Mouse (Mus musculus) thymus, postnatal 14 days (tissue): ENCODE measurements around the gene Gm5565.
"Not testable (repeated sequence)": the region's sequence is repeated elsewhere in the genome, so short reads cannot be mapped to it uniquely, and the experiment has no call there.

Source experiments
- DNase-seq: peaks from one replicate; pipeline ENCODE4 v3.0.0; 2021

Gene Gm5565

GRCm38 (mm10) chr5:146160439-146160838, at the start of gene Gm5565:
Gm5565 (minus strand) TSS chr5:146160539.
- not testable (repeated sequence) for DNase-seq

GRCm38 (mm10) chr5:146205537-146205936, 45.2 kb upstream of the Gm5565 start:
- DNase-seq: no peak

- DNase-seq: no peak
Observed at GRCm38 (mm10) chr5:146203921-146204320, 43.6 kb upstream of the Gm5565 start.

- no peak for DNase-seq
Observed at GRCm38 (mm10) chr5:146200580-146200979, 40.2 kb upstream of the Gm5565 start.

- no peak for DNase-seq
Observed at GRCm38 (mm10) chr5:146199540-146199939, 39.2 kb upstream of the Gm5565 start.

- DNase-seq: no peak
Observed at GRCm38 (mm10) chr5:146199073-146199472, 38.7 kb upstream of the Gm5565 start.

- DNase-seq: no peak
Observed at GRCm38 (mm10) chr5:146193360-146193759, 33.0 kb upstream of the Gm5565 start.

- no peak for DNase-seq
Observed at GRCm38 (mm10) chr5:146190501-146191269, 30.3 kb upstream of the Gm5565 start.

- no peak for DNase-seq
Observed at GRCm38 (mm10) chr5:146190093-146190492, 29.8 kb upstream of the Gm5565 start.

- DNase-seq: no peak
Observed at GRCm38 (mm10) chr5:146188712-146189111, 28.4 kb upstream of the Gm5565 start.

- no peak for DNase-seq
Observed at GRCm38 (mm10) chr5:146188144-146188543, 27.8 kb upstream of the Gm5565 start.

GRCm38 (mm10) chr5:146187441-146187840, 27.1 kb upstream of the Gm5565 start:
- DNase-seq: peak; percentile 69

- DNase-seq: not testable (repeated sequence)
Observed at GRCm38 (mm10) chr5:146185204-146185603, 24.9 kb upstream of the Gm5565 start, which contains the start of gene 1700001J03Rik. 1700001J03Rik (minus strand) TSS chr5:146185304.

- peak; percentile 6 for DNase-seq
Observed at GRCm38 (mm10) chr5:146172744-146173143, 12.4 kb upstream of the Gm5565 start.

- DNase-seq: not testable (repeated sequence)
Observed at GRCm38 (mm10) chr5:146170621-146171020, 10.3 kb upstream of the Gm5565 start, which contains the start of gene Gm6309. Gm6309 (minus strand) TSS chr5:146170721.

GRCm38 (mm10) chr5:146158326-146158725, 2.0 kb downstream of the Gm5565 start:
- not testable (repeated sequence) for DNase-seq

GRCm38 (mm10) chr5:146150454-146150853, 9.9 kb downstream of the Gm5565 start:
- no peak for DNase-seq

GRCm38 (mm10) chr5:146147903-146148302, 12.4 kb downstream of the Gm5565 start:
- DNase-seq: peak; percentile 43
